Mouse (Mus musculus): ENCODE measurements around the gene Cep97.
"Not testable (repeated sequence)": the region's sequence is repeated elsewhere in the genome, so short reads cannot be mapped to it uniquely, and the experiment has no call there.

DNA sequence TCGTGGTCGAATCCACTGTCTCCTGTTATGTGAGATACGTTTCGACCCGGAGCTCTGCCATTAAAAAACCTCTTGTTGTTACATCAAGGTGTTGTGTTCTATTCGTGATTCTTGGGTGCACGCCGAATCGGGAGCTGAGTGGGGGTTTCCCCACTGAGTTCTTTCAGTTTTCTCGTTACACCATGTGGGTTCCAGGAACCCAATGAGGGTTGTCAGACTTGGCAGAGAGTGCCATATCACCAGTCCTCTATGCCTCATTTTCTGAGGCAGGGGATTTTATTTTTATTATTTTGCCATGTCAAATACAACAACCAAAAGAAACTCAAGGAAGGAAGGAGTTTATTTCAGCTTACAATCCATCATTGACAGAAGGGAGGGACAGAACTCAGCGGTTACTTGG, 28.4 kb upstream of the Cep97 start:
- not testable (repeated sequence) for TF ChIP-seq CTCF (conservative IDR thresholded peaks at IDR 0.05; ENCODE audit: low read length); POU5F1 (IDR thresholded peaks at IDR 0.05; ENCODE audit: borderline replicate concordance, low read length); NANOG (IDR thresholded peaks at IDR 0.05; ENCODE audit: borderline replicate concordance, low read length)
